Mouse (Mus musculus) cerebellum, postnatal 14 days (tissue): ENCODE results near the gene Clcn7.
A peak's percentile ranks its signal among the peaks of the same experiment; 100 is the strongest.

Experiments
- DNase-seq, 2 experiments: peaks; one replicate each; pipeline ENCODE4 v3.0.0; 2021; ENCODE audit warnings: mixed read lengths in 2 of 2

Clcn7 gene

DNA sequence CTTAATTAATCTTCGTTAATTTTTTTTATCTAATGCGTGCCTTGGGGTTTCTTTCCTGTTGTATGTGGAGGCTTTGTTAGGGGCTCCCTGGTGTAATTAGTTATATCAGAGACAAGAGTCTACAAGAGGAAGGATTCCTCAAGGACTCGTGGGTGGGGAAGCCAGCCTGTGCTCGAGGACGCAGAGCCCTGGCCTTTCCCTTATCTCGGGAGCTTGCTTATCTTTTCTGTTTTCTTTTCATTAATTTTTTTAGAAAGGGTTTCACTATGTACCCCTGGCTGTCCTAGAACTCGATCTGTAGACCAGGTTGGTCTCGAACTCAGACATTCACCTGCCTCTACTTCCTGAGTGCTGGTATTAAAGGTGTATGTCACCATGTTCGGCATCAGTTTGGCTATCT is 5.5 kb upstream of the Clcn7 start:
- no peak for DNase-seq

DNA sequence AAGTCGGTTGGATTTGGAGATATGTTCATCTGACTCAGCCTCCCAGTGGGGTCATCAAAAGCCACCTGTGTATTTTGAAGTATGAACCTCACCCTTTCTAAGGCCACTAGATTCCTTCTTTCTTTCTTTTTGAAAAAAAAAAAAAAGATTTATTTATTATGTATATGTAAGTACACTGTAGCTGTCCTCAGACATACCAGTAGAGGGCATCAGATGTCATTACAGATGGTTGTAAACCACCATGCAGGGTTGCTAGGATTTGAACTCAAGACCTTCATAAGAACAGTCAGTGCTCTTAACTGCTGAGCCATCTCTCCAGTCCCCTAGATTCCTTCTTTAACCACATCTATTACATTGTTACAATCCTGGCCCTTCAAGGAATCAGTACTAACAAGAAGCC is 3.1 kb upstream of the Clcn7 start:
- DNase-seq: no peak

DNA sequence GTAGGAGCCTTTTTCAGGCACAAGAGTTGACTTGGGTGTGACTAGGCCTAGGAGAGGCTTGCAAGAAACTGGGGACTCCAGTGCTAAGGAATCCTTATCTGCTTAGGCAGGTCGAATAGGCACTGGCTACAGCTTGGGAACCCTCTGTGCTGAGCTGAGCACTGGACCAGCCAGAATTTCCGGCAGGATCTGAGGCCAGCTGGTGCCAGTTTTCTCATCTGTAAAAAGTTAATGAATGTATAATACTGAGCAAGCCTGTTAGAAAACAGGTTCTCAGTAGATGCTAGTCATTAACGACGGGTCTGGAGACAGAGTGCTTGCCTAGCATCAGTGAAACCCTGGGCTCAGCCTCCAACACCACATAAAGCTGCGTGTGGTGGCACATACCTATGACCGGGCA is 2.4 kb downstream of the Clcn7 start:
- DNase-seq: no peak

DNA sequence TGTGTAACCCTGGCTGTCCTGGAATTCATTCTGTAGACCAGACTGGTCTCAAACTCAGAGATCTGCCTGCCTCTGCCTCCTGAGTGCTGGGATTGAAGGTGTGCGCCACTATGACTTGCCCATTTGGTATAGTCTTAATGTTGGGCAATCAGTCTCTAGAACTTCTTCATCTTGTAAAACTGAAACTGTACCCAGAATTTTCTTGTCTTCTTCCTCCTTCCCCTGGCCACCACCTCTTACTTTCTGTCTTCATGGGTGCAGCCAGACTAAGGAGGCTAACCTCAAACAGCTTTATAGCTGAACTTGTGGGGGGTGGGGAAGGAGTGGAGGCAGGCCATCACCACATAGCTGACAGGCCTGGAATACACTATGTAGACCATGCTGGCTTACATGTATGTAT is 5.6 kb downstream of the Clcn7 start:
- DNase-seq: no peak

DNA sequence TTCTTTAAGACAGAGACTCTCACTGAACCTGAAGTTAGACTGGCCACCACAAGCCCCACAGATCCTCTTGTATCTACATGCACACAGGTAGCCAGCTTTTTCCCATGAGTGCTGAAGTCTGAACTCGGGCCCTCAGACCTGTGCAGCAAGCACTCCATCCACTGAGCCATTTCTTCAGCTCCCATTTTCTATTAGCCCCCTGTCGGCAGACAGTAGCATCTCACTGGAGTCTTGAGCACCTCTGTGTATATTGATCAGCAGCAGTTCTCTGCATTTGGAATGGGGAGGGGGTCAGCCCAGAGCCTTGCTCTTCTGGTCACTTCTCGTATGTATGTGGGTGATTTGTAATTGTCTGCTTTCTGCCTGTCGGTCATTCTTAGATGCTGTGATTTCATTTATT is 6.8 kb downstream of the Clcn7 start:
- peak; percentile 11 to 19 for DNase-seq

DNA sequence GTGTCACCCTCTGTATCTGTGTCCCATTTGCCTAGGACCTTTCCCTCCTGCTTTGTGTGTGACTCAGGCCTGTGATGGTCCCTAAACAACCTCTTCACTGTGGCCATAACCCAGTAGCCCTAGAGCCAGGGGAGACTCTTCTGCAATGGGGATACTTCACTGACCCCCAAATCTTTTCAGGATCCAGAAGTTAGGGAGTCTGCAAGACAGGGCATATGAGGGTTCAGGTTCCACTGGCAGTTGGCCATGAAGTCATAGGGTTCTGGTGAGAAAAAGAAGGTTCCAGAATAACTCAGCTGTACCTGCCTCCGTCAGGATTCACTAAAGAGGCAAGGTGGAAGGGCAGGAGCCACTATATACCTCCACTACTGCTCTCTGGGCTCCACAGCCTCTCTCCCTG is 29.0 kb downstream of the Clcn7 start, which contains the start of gene Ccdc154:
Ccdc154 (plus strand) TSS at position 301 of the 400 bp plus-strand sequence.
- no peak for DNase-seq

DNA sequence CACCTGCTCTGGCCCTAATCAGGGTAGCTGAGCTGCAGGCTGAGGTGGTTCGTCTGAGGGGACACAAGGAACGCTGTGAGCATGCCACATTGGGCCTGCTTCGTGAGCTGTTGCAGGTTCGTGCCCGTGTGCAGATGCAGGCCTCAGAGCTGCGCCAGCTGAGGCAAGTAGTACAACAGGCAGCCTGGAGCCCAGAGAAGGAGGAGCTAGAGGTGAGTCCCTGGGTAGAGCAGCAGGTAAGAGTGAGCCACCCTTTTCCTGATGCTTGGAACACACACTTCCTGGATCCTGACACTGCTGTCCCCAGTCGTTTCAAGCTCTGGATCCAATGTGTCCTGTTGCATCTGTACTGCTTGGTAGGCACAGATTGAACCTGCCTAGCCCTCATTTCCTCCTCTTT is 30.2 kb downstream of the Clcn7 start:
- no peak for DNase-seq

DNA sequence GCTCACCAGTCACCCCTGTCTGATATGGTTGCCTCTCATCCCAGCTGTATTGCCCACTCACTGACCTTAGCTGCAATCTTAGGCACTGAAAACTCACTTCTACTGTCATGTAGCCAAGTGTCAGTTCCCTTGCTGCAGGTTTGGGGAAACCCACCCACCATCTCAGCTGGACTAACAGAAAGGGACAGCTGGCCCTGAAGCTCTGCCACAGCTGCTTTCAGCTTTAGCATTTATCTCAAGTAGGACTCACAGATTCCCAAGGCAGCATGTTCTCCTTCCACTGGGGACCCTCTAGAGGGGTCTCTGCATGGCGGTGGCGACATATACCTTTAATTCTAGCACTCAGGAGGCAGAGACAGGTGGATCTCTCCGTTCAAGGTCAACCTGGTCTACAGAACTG is 31.6 kb downstream of the Clcn7 start:
- DNase-seq: no peak

DNA sequence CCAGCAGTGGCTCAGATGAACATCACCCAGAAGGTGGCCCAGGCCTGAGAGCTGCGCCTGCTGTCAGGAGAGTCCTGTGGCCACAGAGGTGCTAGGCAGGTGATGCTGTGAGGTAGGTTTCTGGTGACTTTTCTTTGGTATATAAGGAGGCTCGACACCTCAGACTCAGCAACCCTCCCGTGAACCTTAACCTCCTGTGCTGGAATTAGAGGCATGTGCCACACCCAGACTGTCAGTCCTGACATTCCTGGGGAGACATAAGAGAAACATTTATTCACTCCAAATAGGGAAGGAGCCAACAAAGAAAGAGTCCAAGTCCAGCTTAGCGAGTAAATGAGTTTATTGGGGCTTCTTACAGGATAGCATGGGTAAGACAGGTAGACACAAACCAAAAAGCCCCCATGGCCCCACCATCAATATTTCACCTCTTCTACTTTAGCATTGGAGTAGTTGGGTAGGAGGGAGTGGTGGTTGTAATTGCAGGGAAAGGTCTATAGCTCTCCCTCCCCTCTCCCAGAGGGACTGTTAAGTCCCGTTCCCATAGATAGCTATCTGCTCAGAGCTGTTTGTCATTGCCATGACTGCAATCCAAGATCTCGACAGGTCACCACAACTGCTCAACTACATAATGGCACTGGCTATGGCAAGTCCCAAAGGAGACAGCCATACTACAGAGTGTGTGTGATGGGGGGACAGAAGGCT is 32.9 kb downstream of the Clcn7 start:
- DNase-seq: no peak

DNA sequence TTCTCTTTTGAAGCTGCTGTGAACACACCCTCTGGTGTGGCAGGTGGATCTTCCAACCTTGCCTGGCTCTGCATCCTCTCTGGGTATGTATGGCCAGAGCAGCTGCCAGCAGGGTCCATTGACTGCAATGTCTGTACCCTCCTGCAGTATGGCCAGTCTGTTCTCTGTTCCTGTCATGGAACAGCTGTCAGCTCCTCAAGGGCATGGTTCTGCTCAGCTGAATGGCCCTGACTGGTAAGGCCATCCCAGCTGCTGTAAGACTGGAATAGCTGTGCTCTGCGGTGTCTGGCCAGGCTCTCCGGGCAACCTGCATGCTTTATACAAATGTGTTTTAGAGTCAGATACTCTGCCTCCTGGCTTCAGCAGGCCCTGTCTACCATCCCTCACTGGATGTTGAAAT is 36.5 kb downstream of the Clcn7 start:
- DNase-seq: no peak

DNA sequence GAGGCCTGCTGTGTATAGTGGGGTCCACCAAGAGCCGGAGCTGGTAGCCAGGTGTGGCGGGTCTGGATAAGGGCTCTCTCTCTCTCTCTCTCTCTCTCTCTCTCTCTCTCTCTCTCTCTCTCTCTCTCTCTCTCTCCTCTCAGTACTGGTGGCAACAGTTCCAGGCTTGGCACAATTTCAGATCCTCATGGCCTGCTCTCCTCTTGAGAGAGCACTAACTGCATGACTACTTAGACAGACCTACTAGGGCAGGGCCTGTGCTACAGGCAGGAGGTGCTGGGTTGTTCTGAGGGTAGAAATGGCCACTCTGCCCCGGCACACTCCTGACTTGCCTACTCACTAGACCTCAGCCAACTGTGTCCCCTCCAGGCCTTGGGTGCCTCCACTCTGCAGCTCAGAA is 39.4 kb downstream of the Clcn7 start:
- DNase-seq: no peak

DNA sequence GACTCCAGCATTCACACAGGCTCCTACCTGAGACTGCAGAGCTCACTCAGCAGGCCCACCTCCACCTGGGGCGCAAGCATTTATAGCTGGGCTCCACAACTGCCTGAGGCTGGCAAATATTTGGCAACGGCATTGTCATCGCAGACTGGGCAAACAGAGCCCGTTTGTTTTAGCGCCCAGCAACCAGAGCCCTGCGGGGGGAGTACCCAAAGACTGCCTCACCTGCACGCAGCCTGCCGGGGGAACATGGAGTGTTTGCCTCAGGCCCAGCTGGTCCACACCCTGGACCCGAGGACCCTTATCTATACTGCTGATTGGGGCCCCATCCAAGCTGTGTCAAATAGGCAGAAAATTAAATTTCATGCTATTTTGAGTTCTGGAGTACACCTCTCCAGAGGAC is 42.2 kb downstream of the Clcn7 start, which contains the start of gene Gm38655:
Gm38655 (minus strand) TSS at position 61 of the 400 bp plus-strand sequence.
- DNase-seq: no peak

DNA sequence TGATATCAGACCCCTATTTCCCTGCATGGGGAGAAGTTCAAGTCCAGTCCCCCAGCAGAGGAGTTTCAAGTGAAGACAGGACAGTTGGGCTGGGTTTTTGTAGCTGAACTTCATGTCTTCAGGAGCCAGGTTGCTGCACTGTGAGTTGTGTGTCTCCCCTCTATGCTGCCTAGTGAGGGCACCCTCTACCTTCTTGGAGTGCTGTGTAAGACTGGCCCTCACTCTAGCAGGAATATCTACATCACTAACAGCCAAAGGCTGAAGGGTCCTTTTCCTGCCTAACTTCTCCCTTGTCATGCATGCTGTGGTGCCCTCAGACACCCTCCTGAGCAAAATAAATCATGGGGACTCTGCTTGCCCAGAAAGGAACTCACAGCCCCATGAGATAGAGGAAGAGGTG is 50.0 kb downstream of the Clcn7 start:
- peak in 1 of 2 experiments; percentile 32 for DNase-seq

DNA sequence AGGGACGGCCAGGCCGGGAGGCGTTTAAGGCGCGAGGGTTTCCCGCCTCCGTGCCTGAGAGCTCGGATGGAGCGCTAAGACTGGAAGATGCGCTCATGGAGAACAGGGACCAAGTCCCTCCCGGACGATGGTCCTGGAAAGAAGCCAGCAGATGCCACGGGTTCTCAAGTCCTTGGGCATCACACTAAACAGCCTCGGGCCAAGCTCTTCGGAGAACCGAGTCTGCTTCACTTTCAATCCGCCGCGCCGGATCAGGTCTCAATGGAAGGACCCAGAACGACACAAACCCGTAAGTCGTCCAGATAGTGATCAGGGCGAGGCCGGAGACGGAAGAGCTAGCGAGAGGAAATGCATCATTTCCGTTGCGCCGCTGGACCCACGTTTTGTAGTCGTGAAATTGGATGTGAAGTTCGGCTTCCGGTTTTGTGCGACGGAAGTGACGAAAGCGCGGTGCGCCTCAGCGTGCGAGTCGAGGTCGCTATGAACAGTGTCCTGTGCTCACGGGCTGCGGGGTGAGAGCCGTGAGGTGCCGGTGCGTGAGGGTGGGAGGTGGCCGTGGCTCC is 51.0 kb downstream of the Clcn7 start, which contains the start of gene BC003965:
BC003965 (plus strand) TSS at position 426 of the 563 bp plus-strand sequence.
- peak; percentile 98 to 99 for DNase-seq

DNA sequence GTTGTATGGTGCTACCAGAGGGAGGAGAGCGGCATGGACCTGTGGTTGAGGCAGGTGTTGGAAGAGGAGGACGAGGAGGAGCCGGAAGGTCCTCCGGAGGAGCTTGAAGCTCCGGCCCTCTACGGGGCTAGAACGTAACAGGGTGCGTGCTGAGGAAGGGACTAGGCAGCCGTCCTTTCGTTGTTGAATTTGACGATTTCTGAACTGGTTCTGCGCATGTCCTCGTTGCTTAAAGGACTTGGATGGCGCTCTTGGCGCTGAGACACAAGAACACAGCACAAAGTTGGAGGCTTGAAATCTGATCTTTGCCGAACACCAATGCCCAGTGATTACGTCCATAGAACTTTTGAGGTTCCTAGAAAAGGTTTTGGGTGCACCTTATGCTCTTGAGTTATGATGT is 51.8 kb downstream of the Clcn7 start:
- no peak for DNase-seq

DNA sequence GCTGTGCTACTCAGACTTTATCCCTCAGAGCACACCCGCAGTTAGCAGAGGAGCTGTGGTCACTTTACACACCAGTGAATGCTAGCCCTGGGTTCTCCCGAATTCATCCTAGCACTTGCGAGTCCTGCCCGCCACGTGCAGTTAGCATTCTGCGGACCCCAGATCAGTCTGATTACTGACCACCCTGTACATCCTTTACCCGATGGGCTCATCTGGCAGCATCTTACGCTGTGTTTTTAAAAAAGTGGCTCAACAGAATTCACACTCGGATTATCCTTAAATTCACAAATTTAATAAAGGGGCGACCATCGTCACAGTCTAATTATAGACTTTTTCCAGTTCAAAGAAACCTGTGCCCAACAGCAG is 54.6 kb downstream of the Clcn7 start:
- no peak for DNase-seq

DNA sequence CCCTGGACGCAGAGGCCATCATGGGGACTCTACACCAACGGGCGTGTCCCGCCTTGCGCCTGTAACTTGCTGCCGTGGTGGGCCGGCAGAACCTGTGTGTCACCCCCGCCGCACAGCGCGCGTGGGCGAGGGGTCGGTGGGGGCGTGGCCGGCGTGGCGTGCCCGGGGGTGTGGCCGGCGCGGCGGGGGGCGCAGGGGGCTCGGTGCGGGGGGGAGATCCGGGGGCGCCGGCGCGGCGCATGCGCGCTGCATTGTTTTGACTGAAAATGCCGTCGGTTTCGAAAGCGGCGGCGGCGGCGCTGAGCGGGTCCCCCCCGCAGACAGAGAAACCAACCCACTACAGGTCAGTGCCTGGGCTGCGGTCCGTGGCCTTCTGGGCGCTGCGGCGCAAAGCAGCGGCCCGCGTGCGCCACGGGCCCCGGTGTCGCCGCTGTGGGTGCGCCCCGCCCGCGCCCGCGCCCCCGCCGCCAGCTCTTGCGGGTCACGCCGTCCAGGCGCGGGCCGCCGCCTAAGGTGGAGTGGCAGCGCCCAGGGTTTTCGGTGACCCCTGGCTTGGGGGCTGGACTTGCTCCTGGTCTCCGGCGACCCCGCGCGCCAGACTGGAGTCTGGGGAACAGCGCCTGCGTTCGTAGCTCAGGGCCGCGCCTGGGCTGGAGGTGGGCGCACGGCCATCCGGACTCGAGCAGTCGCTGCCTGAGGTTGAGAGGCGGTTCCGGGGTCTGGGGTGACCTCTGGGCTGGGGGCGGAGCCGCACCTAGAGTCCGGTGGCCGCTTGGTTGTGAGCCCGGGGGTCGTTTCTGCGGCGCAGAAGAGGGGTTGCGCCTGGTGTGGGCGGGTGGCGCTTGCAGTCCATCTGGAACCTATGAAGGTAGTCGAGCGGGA is 55.2 kb downstream of the Clcn7 start, which contains the start of gene Unkl:
Unkl (plus strand) TSS at position 248 of the 882 bp plus-strand sequence.
- DNase-seq: peak; percentile 82 to 86

DNA sequence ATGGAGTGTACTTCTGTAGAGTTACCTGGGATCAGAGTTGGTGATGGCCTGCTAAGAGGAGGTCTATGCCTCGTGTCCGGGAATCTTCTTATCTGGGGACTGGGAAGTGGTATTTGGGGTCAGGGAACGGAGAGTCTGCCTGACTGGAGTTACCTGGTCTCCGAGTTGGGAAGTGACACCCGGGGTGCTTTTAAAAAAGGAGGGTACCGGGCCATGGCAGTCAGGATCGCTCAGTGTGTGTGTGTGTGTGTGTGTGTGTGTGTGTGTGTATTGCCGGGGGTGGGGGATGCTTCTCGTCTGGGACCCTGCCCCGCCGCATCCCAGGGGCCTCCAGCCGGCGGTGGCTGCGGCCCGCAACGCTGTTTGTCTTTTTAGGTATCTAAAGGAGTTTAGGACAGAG is 55.9 kb downstream of the Clcn7 start:
- DNase-seq: peak in 1 of 2 experiments; percentile 24

DNA sequence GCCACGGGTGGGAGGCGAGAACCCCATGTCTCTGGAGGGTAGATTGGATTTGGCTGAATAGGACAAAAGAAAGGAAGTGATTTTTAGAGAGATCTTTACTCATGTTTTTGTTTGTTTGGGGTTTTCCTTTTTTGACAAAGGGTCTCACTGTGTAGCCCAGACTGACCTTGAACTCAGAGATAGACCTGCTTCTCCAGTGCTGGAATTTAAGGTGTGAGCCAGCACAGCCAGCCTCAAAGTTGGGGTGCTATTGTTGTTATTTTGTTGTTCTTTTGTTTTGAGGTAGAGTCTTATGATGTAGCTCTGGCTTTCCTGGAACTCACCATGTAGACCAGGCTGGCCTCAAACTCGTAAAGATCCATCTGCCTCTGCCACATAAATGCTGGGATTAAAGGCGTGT is 69.2 kb downstream of the Clcn7 start:
- no peak for DNase-seq

DNA sequence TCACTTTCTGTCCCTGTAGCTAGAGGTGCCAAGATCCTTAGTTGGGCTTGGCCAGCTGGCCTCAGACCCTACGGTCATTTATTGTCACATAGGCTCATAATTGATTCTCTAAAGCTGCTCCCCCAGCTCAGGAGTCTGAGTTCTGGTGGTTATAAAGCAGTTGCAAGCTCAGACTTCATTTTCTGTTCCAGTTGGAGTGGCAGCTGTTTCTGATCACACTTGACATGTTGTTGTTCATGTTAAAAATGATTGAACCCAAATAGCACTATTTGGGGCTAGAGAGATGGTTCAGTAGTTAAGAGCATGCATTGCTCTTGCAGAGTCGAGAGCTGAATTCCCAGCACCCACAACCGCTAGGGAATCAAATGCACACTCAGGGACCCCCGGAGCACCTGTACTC is 76.8 kb downstream of the Clcn7 start:
- no peak for DNase-seq

DNA sequence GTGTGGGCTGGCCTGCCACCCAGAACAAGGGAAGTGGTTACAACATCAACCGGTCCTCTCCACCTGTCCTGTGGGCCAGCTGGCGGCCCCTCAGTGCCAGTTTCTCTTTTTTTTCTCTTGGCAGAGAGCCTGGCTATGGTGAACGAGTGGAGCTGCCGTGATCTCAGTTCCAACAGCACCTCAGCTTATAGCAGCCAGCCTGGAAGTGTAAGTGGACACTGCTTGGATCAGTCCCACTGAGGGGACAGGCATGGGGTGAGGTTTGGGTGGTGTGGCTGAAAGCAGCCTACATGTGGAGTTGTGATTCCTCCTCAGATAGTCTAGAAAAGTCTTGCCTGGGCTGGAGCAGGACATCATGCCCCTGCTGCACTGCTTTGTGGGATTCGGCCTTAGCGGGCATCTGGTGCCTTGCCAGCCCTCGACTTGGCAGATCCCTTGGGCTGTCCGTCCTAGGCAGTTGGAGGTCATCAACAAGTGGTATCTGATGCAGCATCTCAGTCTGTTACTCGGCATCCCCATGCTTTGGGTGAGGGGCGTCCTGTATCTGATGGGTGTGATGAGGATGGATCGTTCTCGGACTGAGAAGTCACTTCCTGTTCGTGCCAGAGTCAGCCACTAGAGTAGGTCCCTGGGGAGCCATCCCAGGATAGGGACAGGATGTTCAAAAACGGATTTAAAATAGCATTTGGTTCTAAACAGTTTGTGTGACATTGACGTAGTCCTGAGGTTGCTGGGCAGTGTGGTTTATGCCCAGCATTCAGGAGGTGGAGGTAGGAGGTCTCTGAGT is 77.7 kb downstream of the Clcn7 start:
- peak; percentile 76 to 82 for DNase-seq

DNA sequence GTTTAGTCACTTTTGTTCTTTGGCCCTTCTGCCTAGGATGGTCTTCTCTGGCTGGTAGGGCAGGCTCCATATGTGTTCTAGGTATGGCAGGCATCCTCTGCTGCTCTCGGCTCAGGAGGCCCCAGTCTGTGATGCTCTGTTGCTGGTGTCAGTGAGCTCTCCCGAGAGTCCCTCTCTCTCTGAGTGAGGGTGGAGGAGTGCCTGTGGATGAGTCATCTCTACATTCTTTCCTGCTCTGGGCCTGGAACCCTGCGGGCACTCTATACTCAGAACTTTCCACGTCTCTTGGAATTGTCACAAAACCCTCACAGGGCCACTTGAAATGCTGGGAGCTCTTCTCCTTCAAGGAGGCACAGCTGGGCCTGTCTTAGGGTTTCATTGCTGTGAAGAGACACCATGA is 78.5 kb downstream of the Clcn7 start:
- DNase-seq: no peak
